Mouse (Mus musculus): ENCODE measurements around the gene Muc4. TPM values are rescaled to one million over a fixed set of nuclear protein-coding genes. Genes with fewer than 3 reads are reported as not detected.

Muc4 gene
- not detected in 2 replicates for polyA plus RNA-seq (2015; fragmentation: Nextera tagmentation; extraction: Ambion mirVana)

- Histone ChIP-seq H3K4me3 (no peak within 1 kb of the TSS), H3K36me3 (no peaks in the 10 kb centered on the region), H3K27me3 (no peaks in the 10 kb centered on the region), H3K27ac (replicated peaks) (no peak within 1 kb of the TSS), H3K9me3 (no peaks in the 10 kb centered on the region), H3K4me2 (replicated peaks) (no peak within 1 kb of the TSS), H3K4me1 (no peaks in the 10 kb centered on the region), H3K9ac (replicated peaks) (no peak within 1 kb of the TSS)
- no peak for ATAC-seq (replicated peaks)
- 86% methylated on average over 2 of the region's 2 CpGs for WGBS
Observed at GRCm38 (mm10) chr16:32735586-32735985, at the start of gene Muc4. TSS of gene Muc4 (plus strand) at chr16:32735886.

- H3K4me1 ChIP-seq = no peaks in the 10 kb centered on the region
- H3K36me3 ChIP-seq = peaks cover 8% of the 10 kb centered on the region; the same call in 1 of the 2 replicates
- ATAC-seq (replicated peaks) = no peak
- no peak overlapping the region for H3K4me2 ChIP-seq (replicated peaks)
- WGBS = 69% methylated on average over 5 of the region's 5 CpGs
- no peaks in the 10 kb centered on the region for H3K9me3 ChIP-seq
- H3K27me3 ChIP-seq = no peaks in the 10 kb centered on the region
- no peak overlapping the region for H3K4me3 ChIP-seq
- no peak overlapping the region for H3K9ac ChIP-seq (replicated peaks)
- H3K27ac ChIP-seq (replicated peaks) = no peak overlapping the region
Observed at GRCm38 (mm10) chr16:32685998-32686397, 49.7 kb upstream of the Muc4 start.

- Histone ChIP-seq H3K4me3 (no peak overlapping the region), H3K36me3 (peaks cover 2% of the 10 kb centered on the region; the same call in 1 of the 2 replicates), H3K9me3 (no peaks in the 10 kb centered on the region), H3K9ac (replicated peaks) (no peak overlapping the region), H3K4me1 (no peaks in the 10 kb centered on the region), H3K27ac (replicated peaks) (no peak overlapping the region), H3K27me3 (no peaks in the 10 kb centered on the region), H3K4me2 (replicated peaks) (no peak overlapping the region)
- WGBS = 71% methylated on average over 5 of the region's 5 CpGs
- no peak for ATAC-seq (replicated peaks)
Observed at GRCm38 (mm10) chr16:32687221-32687620, 48.5 kb upstream of the Muc4 start.

GRCm38 (mm10) chr16:32688770-32689169 lies 46.9 kb upstream of the Muc4 start:
- Histone ChIP-seq H3K36me3 (no peaks in the 10 kb centered on the region), H3K9me3 (no peaks in the 10 kb centered on the region), H3K4me2 (replicated peaks) (no peak overlapping the region), H3K4me3 (no peak overlapping the region), H3K27ac (replicated peaks) (no peak overlapping the region), H3K27me3 (no peaks in the 10 kb centered on the region), H3K4me1 (no peaks in the 10 kb centered on the region), H3K9ac (replicated peaks) (no peak overlapping the region)
- WGBS = 69% methylated on average over 4 of the region's 4 CpGs
- no peak for ATAC-seq (replicated peaks)

GRCm38 (mm10) chr16:32689501-32689900 lies 46.2 kb upstream of the Muc4 start:
- no peak overlapping the region for H3K27ac ChIP-seq (replicated peaks)
- no peak overlapping the region for H3K9ac ChIP-seq (replicated peaks)
- H3K4me3 ChIP-seq = no peak overlapping the region
- no peaks in the 10 kb centered on the region for H3K27me3 ChIP-seq
- 3% methylated on average over 9 of the region's 9 CpGs for WGBS
- ATAC-seq (replicated peaks) = peak; percentile 51; the same call in 1 of the 2 replicates
- no peaks in the 10 kb centered on the region for H3K36me3 ChIP-seq
- H3K4me2 ChIP-seq (replicated peaks) = no peak overlapping the region
- H3K9me3 ChIP-seq = no peaks in the 10 kb centered on the region
- H3K4me1 ChIP-seq = no peaks in the 10 kb centered on the region

- no peak overlapping the region for H3K27ac ChIP-seq (replicated peaks)
- no peaks in the 10 kb centered on the region for H3K4me1 ChIP-seq
- no peak overlapping the region for H3K4me3 ChIP-seq
- 47% methylated on average over 7 of the region's 7 CpGs for WGBS
- H3K4me2 ChIP-seq (replicated peaks) = no peak overlapping the region
- H3K9me3 ChIP-seq = no peaks in the 10 kb centered on the region
- no peak for ATAC-seq (replicated peaks)
- H3K36me3 ChIP-seq = no peaks in the 10 kb centered on the region
- no peak overlapping the region for H3K9ac ChIP-seq (replicated peaks)
- no peaks in the 10 kb centered on the region for H3K27me3 ChIP-seq
Observed at GRCm38 (mm10) chr16:32696841-32697464, 38.7 kb upstream of the Muc4 start.

GRCm38 (mm10) chr16:32697665-32698446 lies 37.8 kb upstream of the Muc4 start:
- Histone ChIP-seq H3K4me1 (no peaks in the 10 kb centered on the region), H3K27ac (replicated peaks) (no peak overlapping the region), H3K4me3 (no peak overlapping the region), H3K9ac (replicated peaks) (no peak overlapping the region), H3K9me3 (no peaks in the 10 kb centered on the region), H3K27me3 (no peaks in the 10 kb centered on the region), H3K36me3 (no peaks in the 10 kb centered on the region), H3K4me2 (replicated peaks) (no peak overlapping the region)
- ATAC-seq (replicated peaks) = no peak
- 83% methylated on average over 22 of the region's 22 CpGs for WGBS

- no peak overlapping the region for H3K27ac ChIP-seq (replicated peaks)
- H3K4me3 ChIP-seq = no peak overlapping the region
- no peaks in the 10 kb centered on the region for H3K9me3 ChIP-seq
- 40% methylated on average over 7 of the region's 7 CpGs for WGBS
- H3K9ac ChIP-seq (replicated peaks) = no peak overlapping the region
- no peaks in the 10 kb centered on the region for H3K4me1 ChIP-seq
- no peak for ATAC-seq (replicated peaks)
- H3K4me2 ChIP-seq (replicated peaks) = no peak overlapping the region
- H3K36me3 ChIP-seq = no peaks in the 10 kb centered on the region
- no peaks in the 10 kb centered on the region for H3K27me3 ChIP-seq
Observed at GRCm38 (mm10) chr16:32698550-32698949, 37.1 kb upstream of the Muc4 start.

GRCm38 (mm10) chr16:32703312-32703912 lies 32.3 kb upstream of the Muc4 start:
- whole genome bisulfite sequencing = 75% methylated on average over 9 of the region's 9 CpGs
- Histone ChIP-seq H3K4me3 (no peak overlapping the region), H3K27me3 (no peaks in the 10 kb centered on the region), H3K9ac (replicated peaks) (no peak overlapping the region), H3K9me3 (no peaks in the 10 kb centered on the region), H3K4me2 (replicated peaks) (no peak overlapping the region), H3K36me3 (no peaks in the 10 kb centered on the region), H3K27ac (replicated peaks) (no peak overlapping the region), H3K4me1 (no peaks in the 10 kb centered on the region)
- no peak for ATAC-seq (replicated peaks)

GRCm38 (mm10) chr16:32705606-32706005 lies 30.1 kb upstream of the Muc4 start:
- ATAC-seq (replicated peaks) = no peak

GRCm38 (mm10) chr16:32707111-32707823 lies 28.4 kb upstream of the Muc4 start:
- H3K27ac ChIP-seq (replicated peaks) = no peak overlapping the region
- H3K36me3 ChIP-seq = no peaks in the 10 kb centered on the region
- no peaks in the 10 kb centered on the region for H3K27me3 ChIP-seq
- WGBS = 73% methylated on average over 17 of the region's 17 CpGs
- no peak overlapping the region for H3K4me3 ChIP-seq
- no peak overlapping the region for H3K4me2 ChIP-seq (replicated peaks)
- no peak overlapping the region for H3K9ac ChIP-seq (replicated peaks)
- no peaks in the 10 kb centered on the region for H3K4me1 ChIP-seq
- H3K9me3 ChIP-seq = no peaks in the 10 kb centered on the region
- ATAC-seq (replicated peaks) = no peak

More at GRCm38 (mm10) chr16:32705606-32706005, 30.1 kb upstream of the Muc4 start:
- no peak overlapping the region for H3K27ac ChIP-seq (replicated peaks)
- H3K36me3 ChIP-seq = no peaks in the 10 kb centered on the region
- no peak overlapping the region for H3K4me2 ChIP-seq (replicated peaks)
- H3K27me3 ChIP-seq = no peaks in the 10 kb centered on the region
- no peaks in the 10 kb centered on the region for H3K9me3 ChIP-seq
- H3K4me1 ChIP-seq = no peaks in the 10 kb centered on the region
- H3K9ac ChIP-seq (replicated peaks) = no peak overlapping the region
- 100% methylated on average over 3 of the region's 3 CpGs for WGBS
- H3K4me3 ChIP-seq = no peak overlapping the region

All from forebrain, embryonic 15.5 days (tissue).